27 mouse cellular contexts compared by ENCODE assay signal in genomic region chr15:18888912-18889311, GRCm38 (mm10).
DNase-seq lines count a peak whose midpoint lies in the region; ATAC-seq and TF ChIP-seq lines count a peak whose summit lies in the region.
"Had no signal": no experiment of that assay in that cellular context is flagged by ENCODE, and none has a peak within 500 bp of the region (broad histone marks: within the 10 kb centered on the region; RNA-seq: fewer than 3 reads in every experiment).

No protein-coding gene starts in this region.

- peaks cover 6 to 13% of the 10 kb centered on the region in 2 experiments; a peak in 3 of 4 replicates for H3K4me1 ChIP-seq in MEL (ENCODE audit: control insufficient read depth in 1 of 2, insufficient read depth in 2 of 2, low read length in 2 of 2)
- H3K4me1 ChIP-seq: embryonic facial prominence, embryonic 10.5 days; embryonic facial prominence, embryonic 13.5 days; forebrain, embryonic 12.5 days; forebrain, embryonic 15.5 days; hindbrain, embryonic 12.5 days; hindbrain, embryonic 15.5 days had no signal

- TF ChIP-seq CTCF in layer of hippocampus, adult 2 months (conservative IDR thresholded peaks at IDR 0.05): no peak
- no peak for TF ChIP-seq CTCF in MEL (IDR thresholded peaks at IDR 0.05 in 2 of 3, conservative IDR thresholded peaks at IDR 0.05 in 1 of 3; ENCODE audit: control insufficient read depth in 1 of 3, insufficient read depth in 1 of 3, low read depth in 2 of 3, low read length in 3 of 3, poor library complexity in 1 of 3, severe bottlenecking in 1 of 3)

- no peaks in the 10 kb centered on the region for H3K27me3 ChIP-seq in MEL (ENCODE audit: control insufficient read depth in 1 of 2, insufficient read depth in 2 of 2, low read length in 2 of 2)
- H3K27me3 ChIP-seq: CH12.LX; embryonic facial prominence, embryonic 13.5 days; forebrain, embryonic 12.5 days; forebrain, embryonic 15.5 days; hindbrain, embryonic 12.5 days; hindbrain, embryonic 15.5 days had no signal

- 0 out of 2 replicates have a peak overlapping the region, but pooled peaks have one; percentile 1 for H3K27ac ChIP-seq in layer of hippocampus, adult 2 months
- H3K27ac ChIP-seq in MEL (ENCODE audit: control insufficient read depth, low read depth, low read length): peak overlapping the region; percentile 39; the same call in 1 of the 2 replicates
- H3K27ac ChIP-seq: embryonic facial prominence, embryonic 10.5 days; embryonic facial prominence, embryonic 13.5 days; forebrain, embryonic 12.5 days; forebrain, embryonic 15.5 days; gastrocnemius, adult 2 months; hindbrain, embryonic 12.5 days; hindbrain, embryonic 15.5 days had no signal

- H3K9me3 ChIP-seq in MEL (replicated peaks; ENCODE audit: insufficient read depth, low read length): no peaks in the 10 kb centered on the region
- H3K9me3 ChIP-seq: embryonic facial prominence, embryonic 10.5 days; embryonic facial prominence, embryonic 13.5 days; forebrain, embryonic 12.5 days; forebrain, embryonic 15.5 days; G1E; hindbrain, embryonic 12.5 days; hindbrain, embryonic 15.5 days had no signal

- DNase-seq in layer of hippocampus, adult 2 months (ENCODE audit: low spot score in 2 of 2): no peak
- no peak for DNase-seq in layer of hippocampus, postnatal 10 days (ENCODE audit: low spot score in 2 of 2)
- DNase-seq in MEL (ENCODE audit: low read depth, low spot score): peak; percentile 83
- DNase-seq in brain, adult 2 months (ENCODE audit: low read depth, low spot score): peak; percentile 11
- no peak for DNase-seq in cerebellum, adult 18-20 months
- DNase-seq: adrenal gland, postnatal 10 days; adrenal gland, postnatal 36 days; B cell, adult 2 months; cerebellum, adult 11 months; cerebellum, adult 8-10 months; cerebellum, postnatal 10 days; cerebellum, postnatal 36 days; embryo, embryonic 11 days; gastrocnemius, adult 2 months; gastrocnemius, postnatal 14 days; heart, adult 11 months had no signal

- TF ChIP-seq POLR2A in MEL (IDR thresholded peaks at IDR 0.05; ENCODE audit: control insufficient read depth in 1 of 2, insufficient read depth in 1 of 2, low read depth in 1 of 2, low read length in 2 of 2, poor library complexity in 1 of 2): no peak

- H3K9ac ChIP-seq in MEL (ENCODE audit: control insufficient read depth, low read depth, low read length, poor library complexity, severe bottlenecking): no peak overlapping the region
- H3K9ac ChIP-seq: embryonic facial prominence, embryonic 13.5 days; forebrain, embryonic 12.5 days; forebrain, embryonic 15.5 days; hindbrain, embryonic 12.5 days; hindbrain, embryonic 15.5 days had no signal

- H3K4me3 ChIP-seq in layer of hippocampus, adult 2 months: no peak overlapping the region
- no peak overlapping the region for H3K4me3 ChIP-seq in MEL (ENCODE audit: control insufficient read depth in 1 of 2, insufficient read depth in 1 of 2, low read depth in 2 of 2, low read length in 2 of 2)
- H3K4me3 ChIP-seq: embryonic facial prominence, embryonic 10.5 days; embryonic facial prominence, embryonic 13.5 days; erythroblast, embryonic 14.5 days; forebrain, embryonic 12.5 days; forebrain, embryonic 15.5 days; gastrocnemius, adult 2 months; hindbrain, embryonic 12.5 days; hindbrain, embryonic 15.5 days had no signal

- TF ChIP-seq EP300 in MEL (IDR thresholded peaks at IDR 0.05; ENCODE audit: low read depth in 1 of 2, low read length in 2 of 2): peak; percentile 96 to 98

- H3K79me2 ChIP-seq in MEL (ENCODE audit: control insufficient read depth, insufficient read depth, low read length, poor library complexity): no peaks in the 10 kb centered on the region

- no peak for TF ChIP-seq RAD21 in MEL (IDR thresholded peaks at IDR 0.05; ENCODE audit: low read depth, low read length)

- no peak for ATAC-seq in monocyte, adult 5-6 weeks (replicated peaks; ENCODE audit: insufficient number of reproducible peaks, low FRiP score, low TSS enrichment, poor library complexity, severe bottlenecking)
- ATAC-seq: activated CD4-positive, CD25-positive, alpha-beta regulatory T cell, adult 4 months; forebrain, embryonic 15.5 days had no signal

- peaks cover 0 to 25% of the 10 kb centered on the region in 2 experiments; a peak in 2 of 4 replicates for H3K36me3 ChIP-seq in MEL (ENCODE audit: control insufficient read depth in 1 of 2, insufficient read depth in 2 of 2, low read length in 2 of 2)
- H3K36me3 ChIP-seq: embryonic facial prominence, embryonic 10.5 days; embryonic facial prominence, embryonic 13.5 days; forebrain, embryonic 12.5 days; forebrain, embryonic 15.5 days; G1E; hindbrain, embryonic 12.5 days; hindbrain, embryonic 15.5 days had no signal

TF ChIP-seq in MEL, 35 proteins besides CTCF, POLR2A, EP300 and RAD21:
- TF ChIP-seq CHD1 (IDR thresholded peaks at IDR 0.05; ENCODE audit: low read depth, low read length) (no peak), SIN3A (IDR thresholded peaks at IDR 0.05; ENCODE audit: low read length) (peak; percentile 62), CHD2 (IDR thresholded peaks at IDR 0.05; ENCODE audit: low read length) (no peak), NRF1 (IDR thresholded peaks at IDR 0.05; ENCODE audit: insufficient read depth, low read depth, low read length, poor library complexity, severe bottlenecking) (no peak), TCF12 (IDR thresholded peaks at IDR 0.05; ENCODE audit: low read depth, low read length) (peak; percentile 92), TAL1 (IDR thresholded peaks at IDR 0.05; ENCODE audit: low read length) (peak; percentile 23), ZMIZ1 (IDR thresholded peaks at IDR 0.05; ENCODE audit: low read depth, low read length) (no peak), KAT2A (conservative IDR thresholded peaks at IDR 0.05; ENCODE audit: low read depth, low read length) (no peak), E2F4 (IDR thresholded peaks at IDR 0.05; ENCODE audit: borderline replicate concordance, low read depth, low read length) (no peak), TBP (IDR thresholded peaks at IDR 0.05; ENCODE audit: low read depth, low read length) (no peak), MXI1 (IDR thresholded peaks at IDR 0.05; ENCODE audit: low read depth, low read length) (0 out of 2 replicates have a peak, but pooled peaks have one; percentile 44), MAX (IDR thresholded peaks at IDR 0.05; ENCODE audit: low read length) (peak; percentile 47; the same call in 1 of the 2 replicates), MYC (IDR thresholded peaks at IDR 0.05; ENCODE audit: low read depth, low read length) (0 out of 2 replicates have a peak, but pooled peaks have one; percentile 27), USF1 (IDR thresholded peaks at IDR 0.05; ENCODE audit: low read depth, low read length) (no peak), SMC3 (IDR thresholded peaks at IDR 0.05; ENCODE audit: low read depth, low read length) (no peak), USF2 (IDR thresholded peaks at IDR 0.05; ENCODE audit: borderline replicate concordance in 1 of 2, insufficient read depth in 1 of 2, low read depth in 1 of 2, low read length in 2 of 2) (no peak), NELFE (IDR thresholded peaks at IDR 0.05; ENCODE audit: low read depth, low read length) (no peak), MYB (IDR thresholded peaks at IDR 0.05; ENCODE audit: low read depth, low read length) (peak; percentile 96), POLR2AphosphoS2 (IDR thresholded peaks at IDR 0.05; ENCODE audit: low read length) (no peak), RCOR1 (IDR thresholded peaks at IDR 0.05; ENCODE audit: low read depth, low read length) (peak; percentile 97), ZC3H11A (IDR thresholded peaks at IDR 0.05; ENCODE audit: low read depth, low read length) (no peak), ELF1 (IDR thresholded peaks at IDR 0.05; ENCODE audit: low read depth, low read length) (no peak), ETS1 (IDR thresholded peaks at IDR 0.05; ENCODE audit: low read depth, low read length) (peak; percentile 93), ZNF384 (IDR thresholded peaks at IDR 0.05; ENCODE audit: low read depth, low read length) (peak; percentile 31; the same call in 1 of the 2 replicates), HCFC1 (IDR thresholded peaks at IDR 0.05; ENCODE audit: low read depth, low read length) (0 out of 2 replicates have a peak, but pooled peaks have one; percentile 31), MAFK (IDR thresholded peaks at IDR 0.05; ENCODE audit: borderline replicate concordance, low read depth, low read length) (peak; percentile 86; the same call in 1 of the 2 replicates), MAZ (IDR thresholded peaks at IDR 0.05; ENCODE audit: low read depth, low read length) (no peak), UBTF (IDR thresholded peaks at IDR 0.05; ENCODE audit: borderline replicate concordance, insufficient read depth, low read depth, low read length) (no peak), BHLHE40 (IDR thresholded peaks at IDR 0.05; ENCODE audit: borderline replicate concordance, low read depth, low read length) (peak; percentile 53; the same call in 1 of the 2 replicates), JUND (IDR thresholded peaks at IDR 0.05; ENCODE audit: low read depth, low read length) (no peak), MEF2A (IDR thresholded peaks at IDR 0.05; ENCODE audit: extremely low read depth, insufficient replicate concordance, low read depth, low read length, poor library complexity, severe bottlenecking) (peak; percentile 94; the same call in 1 of the 2 replicates), POLR2AphosphoS5 (IDR thresholded peaks at IDR 0.05; ENCODE audit: borderline replicate concordance, low read depth, low read length) (no peak), GATA1 (IDR thresholded peaks at IDR 0.05; ENCODE audit: low read depth, low read length) (peak; percentile 83), ZKSCAN1 (IDR thresholded peaks at IDR 0.05; ENCODE audit: low read depth, low read length) (no peak), GABPA (IDR thresholded peaks at IDR 0.05; ENCODE audit: low read depth, low read length) (peak; percentile 91)

Comparison
In these comparisons a context has a peak if more than half of its experiments do, and no peak if none do; other contexts are left out.
1. DNase-seq: peak in MEL (single experiment) and brain, adult 2 months (single experiment); none in layer of hippocampus, adult 2 months (0 of 2), layer of hippocampus, postnatal 10 days (0 of 2) and cerebellum, adult 18-20 months (0 of 2).